Mouse (Mus musculus) ES-E14 (cell line): ENCODE data around the gene Snrpd2.

Experiments
- CHD2 ChIP-seq: IDR thresholded peaks from 2 replicates; pipeline ENCODE4 v1.6.1; 2014; ENCODE audit warnings: mild to moderate bottlenecking, low read depth, low read length, inconsistent platforms
- HCFC1 ChIP-seq: IDR thresholded peaks from 2 replicates; pipeline ENCODE4 v1.6.1; 2012; ENCODE audit warnings: low read length, inconsistent platforms, borderline replicate concordance; ENCODE audit not compliant: insufficient read depth
- MAFK ChIP-seq: IDR thresholded peaks from 2 replicates; pipeline ENCODE4 v1.6.1; 2014; ENCODE audit warnings: mild to moderate bottlenecking, low read depth, low read length, inconsistent platforms; ENCODE audit not compliant: insufficient read depth
- ZC3H11A ChIP-seq: IDR thresholded peaks from 2 replicates; pipeline ENCODE4 v1.6.1; 2012; ENCODE audit warnings: low read depth, mild to moderate bottlenecking, inconsistent platforms, low read length, borderline replicate concordance
- ZNF384 ChIP-seq: IDR thresholded peaks from 2 replicates; pipeline ENCODE4 v1.6.1; 2012; ENCODE audit warnings: low read depth, low read length, inconsistent platforms

GRCm38 (mm10) chr7:19136168-19136567 is 13.4 kb upstream of the Snrpd2 start:
- TF ChIP-seq HCFC1 (no peak), ZC3H11A (no peak), MAFK (no peak), CHD2 (no peak), ZNF384 (no peak)
